Mouse (Mus musculus) stomach, embryonic 16.5 days (tissue): ENCODE results near the gene 1700011L22Rik. TPM values are rescaled to one million over a fixed set of nuclear protein-coding genes. Genes with fewer than 3 reads are reported as not detected.

ENCODE experiments used
- ATAC-seq: fragments of 200-750 bp; cut with Nextera tagmentation; 2 replicates; pipeline ENCODE4 v1.8.0; 2017; ENCODE audit warnings: moderate number of reproducible peaks, moderate TSS enrichment; ENCODE audit not compliant: insufficient read depth, low FRiP score
- H3K27ac ChIP-seq: fragments of 300-500 bp; sonication (generic); 2 replicates; pipeline ENCODE4 v1.5.1; 2014; ENCODE audit warnings: low read length
- H3K27me3 ChIP-seq: fragments of 300-500 bp; sonication (generic); 2 replicates; pipeline ENCODE4 v1.6.1; 2014; ENCODE audit warnings: low read length, control low read depth, mixed read lengths; ENCODE audit not compliant: control insufficient read depth, insufficient read depth
- H3K36me3 ChIP-seq: fragments of 300-500 bp; sonication (generic); 2 replicates; pipeline ENCODE4 v1.6.1; 2014; ENCODE audit warnings: low read length; ENCODE audit not compliant: control insufficient read depth, insufficient read depth
- H3K4me1 ChIP-seq: fragments of 300-500 bp; sonication (generic); 2 replicates; pipeline ENCODE4 v1.6.1; 2014; ENCODE audit warnings: low read length, control low read depth, mixed read lengths; ENCODE audit not compliant: control insufficient read depth, insufficient read depth
- H3K4me2 ChIP-seq: fragments of 300-500 bp; sonication (generic); 2 replicates; pipeline ENCODE4 v1.6.1; 2014; ENCODE audit warnings: low read depth, low read length, mixed read lengths
- H3K4me3 ChIP-seq: fragments of 300-500 bp; sonication (generic); replicated peaks from 2 replicates; pipeline ENCODE4 v1.5.1; 2014; ENCODE audit warnings: mild to moderate bottlenecking, low read length
- H3K9ac ChIP-seq: fragments of 300-500 bp; sonication (generic); 2 replicates; pipeline ENCODE4 v1.6.1; 2014; ENCODE audit warnings: low read length
- H3K9me3 ChIP-seq: fragments of 300-500 bp; sonication (generic); replicated peaks from 2 replicates; pipeline ENCODE4 v1.6.1; 2016; ENCODE audit warnings: low read length, control low read depth; ENCODE audit not compliant: control insufficient read depth
- WGBS: fragments of 180-500 bp; shearing (Covaris S2); extraction: QIAGEN DNeasy Blood & Tissue Kit; methylation state at CpG from one replicate; pipeline ENCODE4 v1.1.7; 2014; 5-methylcytosine and 5-hydroxymethylcytosine counted together
- polyA plus RNA-seq: library from polyadenylated mRNA; unstranded; fragments of >200 nt; fragmentation: Nextera tagmentation; extraction: Ambion mirVana; gene quantifications from 2 replicates; pipeline ENCODE4 v1.2.1, GENCODE M21; 2015

1700011L22Rik gene
- polyA plus RNA-seq, 1 experiment from 2014 or later = not detected

- Histone ChIP-seq H3K4me2 (no peak overlapping the region), H3K9ac (no peak overlapping the region), H3K27me3 (no peaks in the 10 kb centered on the region), H3K4me1 (no peaks in the 10 kb centered on the region), H3K9me3 (no peaks in the 10 kb centered on the region), H3K27ac (no peak overlapping the region), H3K4me3 (no peak overlapping the region), H3K36me3 (no peaks in the 10 kb centered on the region; the same call in 1 of the 2 replicates)
- ATAC-seq = no peak
- WGBS = 66% methylated on average over 4 of the region's 4 CpGs
These were observed 74.8 kb downstream of the 1700011L22Rik start for GRCm38 (mm10) chr8:79173606-79174005.

- Histone ChIP-seq H3K27ac (no peak overlapping the region), H3K27me3 (no peaks in the 10 kb centered on the region), H3K4me2 (no peak overlapping the region), H3K4me1 (peaks cover 9% of the 10 kb centered on the region; the same call in 1 of the 2 replicates), H3K4me3 (no peak overlapping the region), H3K36me3 (peaks cover 5% of the 10 kb centered on the region; the same call in 1 of the 2 replicates), H3K9ac (no peak overlapping the region), H3K9me3 (no peaks in the 10 kb centered on the region)
- 69% methylated on average over 3 of the region's 3 CpGs for WGBS
- no peak for ATAC-seq
These were observed 83.1 kb downstream of the 1700011L22Rik start for GRCm38 (mm10) chr8:79165276-79165675.

GRCm38 (mm10) chr8:79164336-79164735, 84.0 kb downstream of the 1700011L22Rik start:
- no peak overlapping the region for H3K9ac ChIP-seq
- ATAC-seq = no peak
- H3K4me1 ChIP-seq = peaks cover 15% of the 10 kb centered on the region; the same call in 1 of the 2 replicates
- H3K4me2 ChIP-seq = no peak overlapping the region
- peaks cover 5% of the 10 kb centered on the region; the same call in 1 of the 2 replicates for H3K36me3 ChIP-seq
- H3K27me3 ChIP-seq = no peaks in the 10 kb centered on the region
- H3K9me3 ChIP-seq = no peaks in the 10 kb centered on the region
- no peak overlapping the region for H3K27ac ChIP-seq
- H3K4me3 ChIP-seq = no peak overlapping the region
- WGBS = 29% methylated on average over 1 of the region's 1 CpGs

- Histone ChIP-seq H3K4me2 (no peak overlapping the region), H3K27me3 (no peaks in the 10 kb centered on the region), H3K36me3 (peaks cover 5% of the 10 kb centered on the region; the same call in 1 of the 2 replicates), H3K4me3 (no peak overlapping the region), H3K27ac (peak overlapping the region; percentile 81), H3K9me3 (no peaks in the 10 kb centered on the region), H3K9ac (no peak overlapping the region), H3K4me1 (peaks cover 21% of the 10 kb centered on the region; the same call in 1 of the 2 replicates)
- 31% methylated on average over 10 of the region's 10 CpGs for WGBS
- peak; percentile 88 for ATAC-seq
These were observed 85.6 kb downstream of the 1700011L22Rik start for GRCm38 (mm10) chr8:79162533-79163308.

- H3K4me2 ChIP-seq = no peak overlapping the region
- ATAC-seq = no peak
- 81% methylated on average over 4 of the region's 4 CpGs for WGBS
- no peak overlapping the region for H3K4me3 ChIP-seq
- H3K27ac ChIP-seq = no peak overlapping the region
- peaks cover 5% of the 10 kb centered on the region; the same call in 1 of the 2 replicates for H3K36me3 ChIP-seq
- H3K9me3 ChIP-seq = no peaks in the 10 kb centered on the region
- H3K27me3 ChIP-seq = no peaks in the 10 kb centered on the region
- H3K4me1 ChIP-seq = peaks cover 21% of the 10 kb centered on the region; the same call in 1 of the 2 replicates
- H3K9ac ChIP-seq = no peak overlapping the region
These were observed 87.1 kb downstream of the 1700011L22Rik start for GRCm38 (mm10) chr8:79161172-79161778.

Other genes with a start within 250 kb of the 1700011L22Rik start
- 7.6 and 7.8 TPM in 2 replicates for gene Zfp827, start 220.1 kb downstream of the 1700011L22Rik start, polyA plus RNA-seq
- gene Mmaa, start 46.4 kb upstream of the 1700011L22Rik start, polyA plus RNA-seq = 13.2 and 14.4 TPM in 2 replicates
- gene Smad1, start 150.9 kb upstream of the 1700011L22Rik start, polyA plus RNA-seq = 33.0 and 37.4 TPM in 2 replicates